Mouse (Mus musculus) heart, embryonic 15.5 days (tissue): Measurements from ENCODE around the gene Rpl27. TPM values are rescaled to one million over a fixed set of nuclear protein-coding genes. Genes with fewer than 3 reads are reported as not detected.
A peak's percentile ranks its signal among the peaks of the same experiment; 100 is the strongest.
"Not testable (repeated sequence)": the region's sequence is repeated elsewhere in the genome, so short reads cannot be mapped to it uniquely, and the experiment has no call there.

Experiments
- ATAC-seq: fragments of 200-750 bp; cut with Nextera tagmentation; replicated peaks from 2 replicates; pipeline ENCODE4 v1.8.0; 2017; ENCODE audit warnings: low read depth, moderate TSS enrichment; ENCODE audit not compliant: insufficient number of reproducible peaks, insufficient read depth, low FRiP score
- H3K27ac ChIP-seq: fragments of 300-500 bp; sonication (generic); 2 replicates; pipeline ENCODE4 v1.5.1; 2015; ENCODE audit warnings: mild to moderate bottlenecking, inconsistent platforms
- H3K27me3 ChIP-seq: fragments of 300-500 bp; sonication (generic); 2 replicates; pipeline ENCODE4 v1.6.1; 2015; ENCODE audit warnings: inconsistent platforms
- H3K36me3 ChIP-seq: fragments of 300-500 bp; sonication (generic); 2 replicates; pipeline ENCODE4 v1.6.1; 2015; ENCODE audit warnings: mild to moderate bottlenecking, inconsistent platforms
- H3K4me1 ChIP-seq: fragments of 300-500 bp; sonication (generic); replicated peaks from 2 replicates; pipeline ENCODE4 v1.6.1; 2015; ENCODE audit warnings: inconsistent platforms
- H3K4me2 ChIP-seq: fragments of 300-500 bp; sonication (generic); 2 replicates; pipeline ENCODE4 v1.6.1; 2015; ENCODE audit warnings: inconsistent platforms, mild to moderate bottlenecking, moderate library complexity
- H3K4me3 ChIP-seq: fragments of 300-500 bp; sonication (generic); 2 replicates; pipeline ENCODE4 v1.5.1; 2015; ENCODE audit warnings: mild to moderate bottlenecking, inconsistent platforms
- H3K9ac ChIP-seq: fragments of 300-500 bp; sonication (generic); 2 replicates; pipeline ENCODE4 v1.6.1; 2015; ENCODE audit warnings: mild to moderate bottlenecking, inconsistent platforms
- H3K9me3 ChIP-seq: fragments of 300-500 bp; sonication (generic); replicated peaks from 2 replicates; pipeline ENCODE4 v1.6.1; 2016; ENCODE audit warnings: inconsistent platforms
- WGBS: fragments of 180-500 bp; shearing (Covaris S2); methylation state at CpG from one replicate; pipeline ENCODE4 v1.1.7; 2015; ENCODE audit warnings: mixed read lengths; 5-methylcytosine and 5-hydroxymethylcytosine counted together
- polyA plus RNA-seq: library from polyadenylated mRNA; unstranded; fragments of >200 nt; fragmentation: Nextera tagmentation; extraction: Ambion mirVana; gene quantifications from 2 replicates; pipeline ENCODE4 v1.2.1, GENCODE M21; 2015

The Rpl27 gene
- polyA plus RNA-seq, 1 experiment from 2014 or later, result 211 TPM

DNA sequence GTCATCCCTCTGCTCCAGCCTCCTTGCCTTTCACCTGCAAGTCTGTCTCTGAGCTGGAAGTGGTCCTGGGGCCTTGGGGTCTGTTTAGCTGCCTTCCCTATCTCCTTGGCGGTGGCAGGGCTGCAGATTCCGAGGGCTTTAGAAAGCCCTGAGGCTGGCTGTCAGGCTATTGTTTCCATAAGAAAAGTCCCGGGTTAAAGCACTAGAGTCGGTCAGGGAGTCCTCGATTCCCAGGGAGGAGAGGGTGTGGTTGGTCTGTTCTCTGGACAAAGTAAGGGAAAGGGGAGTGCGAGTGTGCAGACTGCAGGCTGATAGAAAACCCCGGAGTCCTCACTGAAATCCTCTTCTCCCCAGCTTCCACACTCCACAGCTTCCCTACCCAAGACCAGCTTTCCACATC is 28.1 kb downstream of the Rpl27 start:
- Histone ChIP-seq H3K4me1 (peaks cover 28% of the 10 kb centered on the region), H3K4me2 (no peak overlapping the region), H3K9me3 (no peaks in the 10 kb centered on the region), H3K4me3 (no peak overlapping the region), H3K36me3 (no peaks in the 10 kb centered on the region), H3K27ac (no peak overlapping the region), H3K27me3 (no peaks in the 10 kb centered on the region), H3K9ac (no peak overlapping the region)
- WGBS, result 32% methylated on average over 7 of the region's 7 CpGs
- ATAC-seq, result no peak

DNA sequence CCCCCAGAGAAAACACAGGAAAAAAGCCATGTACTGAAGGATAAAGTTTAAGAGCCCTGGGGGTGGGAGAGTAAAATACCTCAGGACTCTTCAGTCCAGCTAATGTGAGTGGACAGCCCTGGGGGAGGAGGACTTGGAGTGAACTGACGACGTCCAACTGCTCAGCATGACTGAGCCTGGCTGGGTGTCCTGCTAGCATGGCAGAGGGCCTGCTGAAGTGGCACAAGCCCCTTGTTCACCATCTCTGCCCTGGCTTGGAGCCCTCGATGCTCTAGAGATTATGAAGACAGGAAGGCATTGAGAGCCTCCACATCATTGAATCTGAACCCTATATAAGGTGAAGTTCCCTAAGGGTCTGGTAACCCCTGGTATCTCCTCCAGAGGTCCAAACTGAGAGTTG is 29.8 kb downstream of the Rpl27 start:
- Histone ChIP-seq H3K4me2 (no peak overlapping the region), H3K9me3 (no peaks in the 10 kb centered on the region), H3K9ac (no peak overlapping the region), H3K27me3 (no peaks in the 10 kb centered on the region), H3K4me1 (peaks cover 20% of the 10 kb centered on the region), H3K4me3 (no peak overlapping the region), H3K27ac (no peak overlapping the region), H3K36me3 (no peaks in the 10 kb centered on the region)
- no peak for ATAC-seq
- WGBS, result 44% methylated on average over 3 of the region's 3 CpGs

DNA sequence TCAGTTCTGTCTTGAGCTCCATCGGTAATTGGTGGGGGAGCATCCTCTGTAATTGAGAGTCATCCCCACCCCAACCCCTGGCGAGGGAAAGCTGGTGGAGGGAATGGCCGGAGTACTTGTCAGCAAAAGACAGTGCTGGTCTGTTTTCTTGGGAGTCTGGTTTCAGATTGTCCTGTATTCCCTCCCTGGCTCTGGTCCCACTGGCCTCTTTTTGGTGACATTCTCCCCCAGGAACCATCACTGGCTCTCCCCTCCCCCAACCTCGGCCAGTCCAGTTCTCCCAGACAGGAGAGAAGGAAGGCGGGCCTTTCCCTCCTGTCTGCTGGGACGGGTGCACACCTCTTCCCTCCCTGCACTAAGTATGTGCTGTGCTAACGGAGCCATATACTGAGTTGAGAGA is 30.2 kb downstream of the Rpl27 start:
- H3K4me3 ChIP-seq, result no peak overlapping the region
- no peaks in the 10 kb centered on the region for H3K27me3 ChIP-seq
- H3K36me3 ChIP-seq, result no peaks in the 10 kb centered on the region
- no peak for ATAC-seq
- peaks cover 16% of the 10 kb centered on the region for H3K4me1 ChIP-seq
- no peak overlapping the region for H3K9ac ChIP-seq
- no peaks in the 10 kb centered on the region for H3K9me3 ChIP-seq
- WGBS, result 47% methylated on average over 7 of the region's 7 CpGs
- no peak overlapping the region for H3K27ac ChIP-seq
- no peak overlapping the region for H3K4me2 ChIP-seq

DNA sequence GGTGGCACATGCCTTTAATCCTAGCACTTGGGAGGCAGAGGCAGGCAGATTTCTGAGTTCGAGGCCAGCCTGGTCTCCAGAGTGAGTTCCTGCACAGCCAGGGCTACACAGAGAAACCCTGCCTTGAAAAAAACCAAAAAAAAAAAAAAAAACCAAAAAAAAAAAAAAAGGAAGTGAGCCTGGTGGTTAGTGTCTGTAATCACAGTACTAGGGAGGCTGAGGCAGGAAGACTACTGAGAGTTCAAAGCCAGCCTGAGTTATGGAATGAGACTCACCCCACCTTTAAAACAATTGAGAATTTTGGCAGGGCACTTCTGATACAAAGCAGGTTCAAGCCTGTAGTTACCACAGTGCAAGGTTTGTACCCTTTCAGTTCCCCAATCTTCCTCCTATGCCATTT is 31.6 kb downstream of the Rpl27 start:
- H3K9ac ChIP-seq, H3K27me3 ChIP-seq, ATAC-seq, H3K4me3 ChIP-seq, H3K36me3 ChIP-seq, H3K9me3 ChIP-seq, H3K27ac ChIP-seq, H3K4me2 ChIP-seq, H3K4me1 ChIP-seq: not testable (repeated sequence)
- 55% methylated on average over 1 of the region's 1 CpGs for WGBS

DNA sequence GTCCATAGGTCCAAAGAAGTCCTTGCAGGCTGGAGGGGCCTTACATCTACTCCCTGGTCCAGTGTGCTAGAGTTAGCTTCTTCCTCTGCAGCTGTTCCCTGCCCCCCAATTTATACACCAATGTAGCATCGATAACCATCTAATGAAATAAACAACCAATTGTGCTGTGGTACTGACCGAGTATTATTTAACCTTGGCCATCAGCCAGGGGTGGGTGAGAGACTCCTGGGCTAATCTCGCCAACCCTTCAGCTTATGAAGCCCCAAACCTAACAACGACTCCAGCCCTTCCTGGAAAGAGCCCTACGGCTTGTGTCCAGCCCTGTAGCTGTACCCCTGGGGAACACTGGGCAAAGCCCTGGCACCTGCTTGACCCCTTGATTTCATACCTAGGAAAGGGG is 32.2 kb downstream of the Rpl27 start:
- H3K4me2 ChIP-seq, result no peak overlapping the region
- H3K4me1 ChIP-seq, result peaks cover 8% of the 10 kb centered on the region
- H3K9me3 ChIP-seq, result no peaks in the 10 kb centered on the region
- H3K27ac ChIP-seq, result no peak overlapping the region
- ATAC-seq, result no peak
- no peak overlapping the region for H3K4me3 ChIP-seq
- H3K27me3 ChIP-seq, result no peaks in the 10 kb centered on the region
- no peak overlapping the region for H3K9ac ChIP-seq
- WGBS, result 62% methylated on average over 5 of the region's 5 CpGs
- no peaks in the 10 kb centered on the region for H3K36me3 ChIP-seq

DNA sequence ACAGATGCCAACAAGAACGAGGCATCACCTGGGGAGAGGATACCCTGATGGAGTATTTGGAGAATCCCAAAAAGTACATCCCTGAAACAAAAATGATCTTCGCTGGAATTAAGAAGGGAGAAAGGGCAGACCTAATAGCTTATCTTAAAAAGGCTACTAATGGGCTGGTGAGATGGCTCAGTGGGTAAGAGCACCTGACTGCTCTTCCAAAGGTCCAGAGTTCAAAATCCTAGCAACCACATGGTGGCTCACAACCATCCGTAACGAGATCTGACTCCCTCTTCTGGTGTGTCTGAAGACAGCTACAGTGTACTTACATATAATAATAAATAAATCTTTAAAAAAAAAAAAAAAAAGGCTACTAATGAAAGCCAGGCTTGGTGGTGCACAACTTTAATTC is 34.3 kb downstream of the Rpl27 start:
- not testable (repeated sequence) for H3K36me3 ChIP-seq, H3K9me3 ChIP-seq, H3K27me3 ChIP-seq, ATAC-seq, H3K4me2 ChIP-seq, H3K9ac ChIP-seq, H3K4me3 ChIP-seq, H3K27ac ChIP-seq
- 86% methylated on average over 4 of the region's 4 CpGs for WGBS
- H3K4me1 ChIP-seq, result peaks cover 17% of the 10 kb centered on the region

DNA sequence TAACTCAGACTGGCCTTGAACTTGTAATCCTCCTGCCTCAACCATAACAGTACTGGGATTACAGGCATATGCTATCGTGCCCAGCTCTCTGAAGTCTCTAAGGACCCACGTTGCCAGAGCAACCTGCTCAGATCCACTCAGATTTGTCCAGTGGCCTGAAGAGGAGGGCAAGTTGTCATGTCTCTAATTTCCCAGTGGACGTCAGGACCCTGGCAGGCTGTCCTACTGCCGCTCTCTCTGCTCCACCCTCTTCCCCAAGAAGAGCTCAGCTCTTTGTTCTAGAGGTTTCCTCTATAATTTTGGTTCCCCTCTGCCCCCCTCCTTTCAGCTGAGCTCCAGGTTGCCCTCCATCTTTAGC is 35.1 kb downstream of the Rpl27 start:
- no peaks in the 10 kb centered on the region for H3K36me3 ChIP-seq
- H3K4me1 ChIP-seq, result peaks cover 20% of the 10 kb centered on the region
- ATAC-seq, result no peak
- H3K4me3 ChIP-seq, result no peak overlapping the region
- no peak overlapping the region for H3K9ac ChIP-seq
- WGBS, result 66% methylated on average over 4 of the region's 4 CpGs
- H3K27me3 ChIP-seq, result no peaks in the 10 kb centered on the region
- no peak overlapping the region for H3K27ac ChIP-seq
- no peak overlapping the region for H3K4me2 ChIP-seq
- no peaks in the 10 kb centered on the region for H3K9me3 ChIP-seq

DNA sequence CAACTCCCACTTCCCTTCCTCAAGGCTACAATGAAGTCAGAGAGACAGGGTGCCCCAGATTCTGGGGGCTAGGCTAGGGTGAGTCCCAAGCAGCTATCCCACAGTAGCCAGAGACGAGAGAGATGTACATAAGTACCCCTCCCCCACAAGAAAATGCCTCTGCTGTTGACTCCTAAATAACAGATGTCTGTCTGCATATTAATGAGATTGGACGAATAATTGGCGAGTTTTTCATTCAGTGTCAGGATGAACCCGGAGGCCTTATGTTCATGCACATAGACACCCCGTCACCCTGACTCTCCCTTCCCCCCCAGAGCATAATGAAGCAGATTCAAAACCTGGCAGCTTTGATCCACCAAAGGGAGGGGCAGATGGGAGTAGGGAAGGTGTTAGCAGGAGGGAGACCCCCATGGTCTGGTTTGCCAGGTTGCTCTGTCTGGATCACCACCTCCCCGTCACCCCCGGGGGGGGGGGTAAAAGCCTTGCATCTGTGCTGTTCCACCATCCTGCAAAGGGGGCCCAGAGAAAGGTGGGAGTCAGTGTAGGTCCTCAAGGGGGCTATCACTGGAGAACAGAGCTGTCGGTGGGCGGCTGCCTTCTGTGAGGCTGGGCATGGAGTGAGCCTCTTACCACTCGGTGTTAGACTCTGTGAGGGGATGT is 35.6 kb downstream of the Rpl27 start:
- H3K4me1 ChIP-seq, result peaks cover 20% of the 10 kb centered on the region
- H3K4me3 ChIP-seq, result no peak overlapping the region
- H3K9me3 ChIP-seq, result no peaks in the 10 kb centered on the region
- no peak overlapping the region for H3K27ac ChIP-seq
- no peak overlapping the region for H3K9ac ChIP-seq
- WGBS, result 65% methylated on average over 10 of the region's 10 CpGs
- ATAC-seq, result no peak
- H3K27me3 ChIP-seq, result no peaks in the 10 kb centered on the region
- no peaks in the 10 kb centered on the region for H3K36me3 ChIP-seq
- no peak overlapping the region for H3K4me2 ChIP-seq

DNA sequence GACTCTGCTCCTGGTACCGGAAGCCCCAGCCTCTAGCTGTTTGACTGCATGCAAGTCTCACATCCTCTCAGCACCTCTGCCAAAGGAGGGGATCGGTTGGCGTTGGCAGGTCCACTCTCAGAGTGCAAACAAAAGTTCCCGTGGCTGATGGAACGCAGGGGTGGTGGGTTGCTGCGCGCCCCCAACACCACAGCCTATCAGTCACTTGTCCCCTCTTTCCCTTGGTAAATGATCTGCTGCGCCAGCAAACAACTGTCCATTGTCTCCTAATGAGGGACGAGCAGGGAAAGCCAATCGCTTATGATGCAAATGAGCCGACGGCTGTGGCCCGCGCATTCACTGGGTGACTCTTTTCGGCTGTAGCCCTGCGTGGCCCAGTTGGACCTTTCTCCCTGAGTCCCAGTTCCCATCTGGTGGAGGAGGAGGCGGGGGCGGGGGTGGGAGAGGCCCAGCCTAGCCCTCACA is 37.1 kb downstream of the Rpl27 start:
- no peak overlapping the region for H3K9ac ChIP-seq

DNA sequence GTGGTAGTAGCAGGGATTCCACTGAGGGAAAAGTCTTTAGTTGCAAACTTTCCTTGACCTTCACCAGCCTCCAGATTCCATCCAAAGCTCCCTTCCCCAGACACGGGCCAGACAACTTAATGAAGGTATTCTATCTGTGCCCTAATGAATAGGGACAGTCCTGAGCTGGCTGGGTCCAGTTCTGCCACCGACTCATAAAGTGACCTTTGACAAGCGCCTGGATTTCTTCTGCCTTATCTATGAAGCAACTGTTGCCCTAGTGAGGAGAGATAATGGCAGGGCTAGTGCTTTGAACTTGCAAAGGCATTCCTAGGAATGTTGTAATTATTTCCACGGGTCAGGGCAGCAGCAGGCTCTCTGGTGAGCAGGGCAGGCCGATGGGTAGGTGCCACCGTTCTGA is 38.8 kb downstream of the Rpl27 start:
- Histone ChIP-seq H3K36me3 (no peaks in the 10 kb centered on the region), H3K27ac (peak overlapping the region; percentile 61), H3K9ac (no peak overlapping the region), H3K4me1 (peaks cover 29% of the 10 kb centered on the region), H3K4me3 (no peak overlapping the region), H3K4me2 (no peak overlapping the region; the same call in 1 of the 2 replicates), H3K9me3 (no peaks in the 10 kb centered on the region), H3K27me3 (no peaks in the 10 kb centered on the region)
- WGBS, result 5% methylated on average over 6 of the region's 6 CpGs
- peak; percentile 42; the same call in 1 of the 2 replicates for ATAC-seq

More for the DNA sequence above, 37.1 kb downstream of the Rpl27 start:
- Histone ChIP-seq H3K27ac (no peak overlapping the region), H3K9me3 (no peaks in the 10 kb centered on the region), H3K4me1 (peaks cover 20% of the 10 kb centered on the region), H3K27me3 (no peaks in the 10 kb centered on the region), H3K4me3 (peak overlapping the region; percentile 22), H3K4me2 (peak overlapping the region; percentile 49), H3K36me3 (no peaks in the 10 kb centered on the region)
- 16% methylated on average over 18 of the region's 18 CpGs for WGBS
- ATAC-seq, result no peak

DNA sequence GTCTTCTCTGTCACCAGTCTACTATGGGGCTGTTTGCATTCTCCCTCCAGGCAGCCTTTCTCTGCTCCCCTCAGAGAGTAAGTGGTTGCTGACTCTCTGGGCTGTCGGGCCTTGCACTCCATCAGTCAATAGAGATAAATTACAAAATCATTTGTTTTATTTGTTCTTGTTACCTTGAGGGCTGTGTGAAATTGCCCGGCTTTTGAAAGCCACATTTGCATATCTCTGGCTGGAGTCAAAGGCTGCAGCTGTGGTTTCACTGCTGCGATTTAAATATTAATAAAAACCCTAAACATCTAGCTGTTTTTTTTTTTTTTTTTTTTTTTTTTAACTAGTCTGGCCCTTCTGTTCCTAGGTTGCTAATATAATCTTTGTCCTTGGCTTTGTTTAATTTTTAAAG is 41.7 kb downstream of the Rpl27 start:
- 48% methylated on average over 3 of the region's 3 CpGs for whole genome bisulfite sequencing
- H3K4me3 ChIP-seq, result no peak overlapping the region
- no peak overlapping the region for H3K27ac ChIP-seq
- ATAC-seq, result no peak
- no peak overlapping the region for H3K9ac ChIP-seq
- H3K36me3 ChIP-seq, result 0 out of 2 replicates have a peak, but pooled peaks cover under 1% of the 10 kb centered on the region
- H3K4me1 ChIP-seq, result peaks cover 33% of the 10 kb centered on the region
- H3K4me2 ChIP-seq, result no peak overlapping the region
- no peaks in the 10 kb centered on the region for H3K9me3 ChIP-seq
- H3K27me3 ChIP-seq, result no peaks in the 10 kb centered on the region

DNA sequence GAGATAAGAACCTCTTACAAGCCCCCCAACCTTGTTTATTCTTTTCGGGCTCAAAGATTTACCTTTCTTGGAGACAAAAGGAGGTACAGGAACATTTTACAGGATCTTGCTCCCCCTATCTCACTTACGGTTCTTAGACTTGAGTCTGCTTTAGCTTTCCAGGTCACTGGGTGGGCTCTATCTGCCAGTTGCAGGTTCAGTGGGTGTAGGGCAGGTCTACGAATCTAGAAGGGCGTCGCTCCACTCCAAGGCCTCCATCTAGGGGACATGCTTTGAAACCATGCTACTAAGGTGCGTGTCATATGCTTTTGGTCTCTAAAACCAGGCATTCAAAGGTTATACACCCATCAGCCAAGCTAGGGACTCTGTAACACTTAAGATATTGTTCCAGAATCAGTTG is 42.1 kb downstream of the Rpl27 start:
- WGBS, result 74% methylated on average over 6 of the region's 6 CpGs

More for the DNA sequence above, 42.1 kb downstream of the Rpl27 start:
- H3K9ac ChIP-seq, result no peak overlapping the region
- H3K4me1 ChIP-seq, result peaks cover 28% of the 10 kb centered on the region
- H3K4me2 ChIP-seq, result no peak overlapping the region
- H3K27ac ChIP-seq, result no peak overlapping the region
- H3K36me3 ChIP-seq, result 0 out of 2 replicates have a peak, but pooled peaks cover 5% of the 10 kb centered on the region
- H3K4me3 ChIP-seq, result no peak overlapping the region
- H3K27me3 ChIP-seq, result no peaks in the 10 kb centered on the region
- no peaks in the 10 kb centered on the region for H3K9me3 ChIP-seq
- no peak for ATAC-seq
